Comparison of ENCODE assay signal across 8 mouse cellular contexts in genomic region chr8:13644932-13645676, GRCm38 (mm10). TPM values are rescaled to one million over a fixed set of nuclear protein-coding genes. Genes with fewer than 3 reads are reported as not detected.
DNase-seq lines count a peak whose midpoint lies in the region; ATAC-seq and TF ChIP-seq lines count a peak whose summit lies in the region.

No protein-coding gene starts in this region.

- H3K27me3 ChIP-seq in forebrain, embryonic 14.5 days (replicated peaks; ENCODE audit: control insufficient read depth, insufficient read depth, low read length): no peaks in the 10 kb centered on the region
- no peaks in the 10 kb centered on the region for H3K27me3 ChIP-seq in forebrain, embryonic 16.5 days (replicated peaks; ENCODE audit: control insufficient read depth, insufficient read depth, low read length)
- no peaks in the 10 kb centered on the region for H3K27me3 ChIP-seq in liver, postnatal 0 days (ENCODE audit: insufficient read depth, low read length)
- H3K27me3 ChIP-seq in stomach, postnatal 0 days (ENCODE audit: control insufficient read depth, insufficient read depth, low read length): no peaks in the 10 kb centered on the region

- ATAC-seq in forebrain, embryonic 14.5 days: no peak
- no peak for ATAC-seq in forebrain, embryonic 16.5 days
- no peak for ATAC-seq in liver, postnatal 0 days
- no peak for ATAC-seq in stomach, postnatal 0 days (ENCODE audit: low FRiP score, low TSS enrichment)

- H3K4me3 ChIP-seq in forebrain, embryonic 14.5 days (ENCODE audit: low read depth, low read length): no peak overlapping the region
- no peak overlapping the region for H3K4me3 ChIP-seq in forebrain, embryonic 16.5 days (replicated peaks; ENCODE audit: low read length)
- no peak overlapping the region for H3K4me3 ChIP-seq in liver, postnatal 0 days (ENCODE audit: low read depth, low read length)
- H3K4me3 ChIP-seq in stomach, postnatal 0 days (ENCODE audit: low read depth, low read length): no peak overlapping the region

- no peaks in the 10 kb centered on the region for H3K9me3 ChIP-seq in forebrain, embryonic 14.5 days (replicated peaks; ENCODE audit: control insufficient read depth, low read length)
- no peaks in the 10 kb centered on the region for H3K9me3 ChIP-seq in forebrain, embryonic 16.5 days (ENCODE audit: control insufficient read depth, low read length)
- no peaks in the 10 kb centered on the region for H3K9me3 ChIP-seq in liver, postnatal 0 days (ENCODE audit: low read length)
- no peaks in the 10 kb centered on the region for H3K9me3 ChIP-seq in stomach, postnatal 0 days (ENCODE audit: control insufficient read depth, low read length)

- TF ChIP-seq CTCF in liver, postnatal 0 days (IDR thresholded peaks at IDR 0.05; ENCODE audit: low read depth): no peak
- TF ChIP-seq CTCF in stomach, postnatal 0 days (IDR thresholded peaks at IDR 0.05; ENCODE audit: low read depth): no peak

- H3K4me1 ChIP-seq in forebrain, embryonic 14.5 days (ENCODE audit: control insufficient read depth, insufficient read depth, low read length): peaks cover 37% of the 10 kb centered on the region
- H3K4me1 ChIP-seq in forebrain, embryonic 16.5 days (replicated peaks; ENCODE audit: control insufficient read depth, insufficient read depth, low read length): peaks cover 51% of the 10 kb centered on the region
- peaks cover 30% of the 10 kb centered on the region for H3K4me1 ChIP-seq in liver, postnatal 0 days (ENCODE audit: insufficient read depth)
- H3K4me1 ChIP-seq in stomach, postnatal 0 days (replicated peaks; ENCODE audit: control insufficient read depth, insufficient read depth): peaks cover 17% of the 10 kb centered on the region

- H3K4me2 ChIP-seq in forebrain, embryonic 14.5 days (ENCODE audit: low read length): no peak overlapping the region
- H3K4me2 ChIP-seq in forebrain, embryonic 16.5 days (ENCODE audit: low read length): no peak overlapping the region
- H3K4me2 ChIP-seq in liver, postnatal 0 days (ENCODE audit: low read depth, low read length): no peak overlapping the region
- H3K4me2 ChIP-seq in stomach, postnatal 0 days (replicated peaks; ENCODE audit: low read depth): no peak overlapping the region

- no peak for TF ChIP-seq EP300 in liver, postnatal 0 days (IDR thresholded peaks at IDR 0.05; ENCODE audit: low read depth)
- TF ChIP-seq EP300 in stomach, postnatal 0 days (optimal IDR thresholded peaks at IDR 0.05): no peak

- H3K36me3 ChIP-seq in forebrain, embryonic 14.5 days (ENCODE audit: control insufficient read depth, insufficient read depth, low read length): no peaks in the 10 kb centered on the region
- no peaks in the 10 kb centered on the region for H3K36me3 ChIP-seq in forebrain, embryonic 16.5 days (ENCODE audit: control insufficient read depth, insufficient read depth)
- no peaks in the 10 kb centered on the region for H3K36me3 ChIP-seq in liver, postnatal 0 days (replicated peaks; ENCODE audit: insufficient read depth, low read length)
- H3K36me3 ChIP-seq in stomach, postnatal 0 days (ENCODE audit: control insufficient read depth, insufficient read depth, low read length): no peaks in the 10 kb centered on the region

- no peak for DNase-seq in forebrain, embryonic 14.5 days (ENCODE audit: low spot score)
- DNase-seq in right cerebral cortex, postnatal 25 days: peak; percentile 29
- no peak for DNase-seq in right cerebral cortex, adult 2 months (ENCODE audit: low spot score in 2 of 2)
- no peak for DNase-seq in liver, postnatal 0 days
- DNase-seq in stomach, postnatal 0 days (ENCODE audit: low spot score): no peak
- no peak for DNase-seq in B cell, adult 2 months
- DNase-seq in spleen, adult 18-20 months: no peak

- no peak overlapping the region for H3K9ac ChIP-seq in forebrain, embryonic 14.5 days (ENCODE audit: low read length)
- no peak overlapping the region for H3K9ac ChIP-seq in forebrain, embryonic 16.5 days (replicated peaks; ENCODE audit: low read depth, low read length)
- H3K9ac ChIP-seq in liver, postnatal 0 days (replicated peaks): no peak overlapping the region
- no peak overlapping the region for H3K9ac ChIP-seq in stomach, postnatal 0 days (ENCODE audit: low read length)

- H3K27ac ChIP-seq in forebrain, embryonic 14.5 days (ENCODE audit: low read depth, low read length): peak overlapping the region; percentile 39; the same call in 1 of the 2 replicates
- H3K27ac ChIP-seq in forebrain, embryonic 16.5 days (ENCODE audit: low read length): no peak overlapping the region
- H3K27ac ChIP-seq in liver, postnatal 0 days (ENCODE audit: low read depth): peak overlapping the region; percentile 67
- peak overlapping the region; percentile 85 for H3K27ac ChIP-seq in stomach, postnatal 0 days (replicated peaks)

- 69% methylated on average over 6 of the region's 6 CpGs for WGBS in forebrain, embryonic 14.5 days
- 57% methylated on average over 6 of the region's 6 CpGs for WGBS in forebrain, embryonic 16.5 days
- 51% methylated on average over 6 of the region's 6 CpGs for WGBS in liver, postnatal 0 days (ENCODE audit: insufficient replicate concordance)
- 62% methylated on average over 6 of the region's 6 CpGs for WGBS in stomach, postnatal 0 days

RNA-seq across cellular contexts. Expression of gene Rasa3, which starts 32.3 kb away (rescaled TPM):
- polyA plus RNA-seq in forebrain, embryonic 14.5 days (2014; fragmentation: Nextera tagmentation; extraction: Ambion mirVana): 17.3 and 22.3 TPM in 2 replicates
- 26.8 and 27.1 TPM in 2 replicates for polyA plus RNA-seq in forebrain, embryonic 16.5 days (2015; fragmentation: Nextera tagmentation; extraction: Ambion mirVana)
- polyA plus RNA-seq in liver, postnatal 0 days (2015; fragmentation: Nextera tagmentation; extraction: Ambion mirVana): 9.9 and 11.4 TPM in 2 replicates
- 12.0 and 12.4 TPM in 2 replicates for polyA plus RNA-seq in stomach, postnatal 0 days (2015; fragmentation: Nextera tagmentation; extraction: Ambion mirVana)
